ENCODE assay signal across 18 mouse cellular contexts in the genomic region with DNA sequence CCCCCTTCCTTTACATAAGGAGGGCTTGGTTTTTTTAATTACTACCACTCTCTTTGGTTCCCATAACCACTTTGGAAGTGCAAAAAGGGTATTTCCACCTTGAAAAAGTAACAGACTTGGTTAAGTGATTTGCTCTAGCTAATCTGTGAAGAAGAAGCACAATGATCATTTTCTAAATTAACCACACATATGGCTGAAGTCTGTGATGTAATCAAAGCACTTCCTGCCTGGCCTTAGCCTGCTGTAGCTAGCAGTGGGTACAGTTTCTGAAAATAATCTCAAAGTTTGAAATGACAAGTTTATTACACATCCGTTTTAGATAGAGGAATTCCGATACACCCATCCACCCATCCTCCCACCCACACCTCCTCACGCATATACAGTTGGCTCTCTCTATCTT. TPM values are rescaled to one million over a fixed set of nuclear protein-coding genes. Genes with fewer than 3 reads are reported as not detected.
DNase-seq lines count a peak whose midpoint lies in the region; ATAC-seq lines count a peak whose summit lies in the region.
"Had no signal": no experiment of that assay in that cellular context is flagged by ENCODE, and none has a peak within 500 bp of the region (broad histone marks: within the 10 kb centered on the region; RNA-seq: fewer than 3 reads in every experiment).

No protein-coding gene starts in this region.

- peak; percentile 17 for DNase-seq in CD4-positive, CD25-positive, alpha-beta regulatory T cell, adult 2 months (ENCODE audit: low read depth, low spot score)
- no peak for DNase-seq in B cell, adult 2 months
- no peak for DNase-seq in lung, postnatal 36 days
- DNase-seq: adrenal gland, adult 2 months; adrenal gland, postnatal 10 days; adrenal gland, postnatal 25 days; cerebellum, adult 11 months; cerebellum, adult 18-20 months; cerebellum, adult 8-10 months; cerebellum, adult 9-11 months; cerebellum, postnatal 14 days; cerebellum, postnatal 36 days; embryo, embryonic 11 days had no signal

- ATAC-seq in CD4-positive, CD25-positive, alpha-beta regulatory T cell, adult 4 months = peak; percentile 71
- ATAC-seq in inflammation-experienced regulatory T-cells, adult 6 months = peak; percentile 38
- ATAC-seq: forebrain, embryonic 14.5 days; forebrain, embryonic 16.5 days; Patski had no signal

RNA-seq across cellular contexts. Expression of a gene that starts 42.0 kb away (rescaled TPM):
- 1 to 10 TPM; 2.8 to 3.8 TPM for polyA plus RNA-seq in CD4-positive, CD25-positive, alpha-beta regulatory T cell, adult 4 months (2017; shearing (Covaris generic))
- polyA plus RNA-seq in inflammation-experienced regulatory T-cells, adult 6 months (2017; shearing (Covaris generic)) = 1 to 10 TPM; 2.3 to 5.2 (median 2.9) TPM
